Mouse (Mus musculus): ENCODE data around the gene Nin. TPM values are rescaled to one million over a fixed set of nuclear protein-coding genes. Genes with fewer than 3 reads are reported as not detected.

Nin gene
- total RNA-seq, 4 experiments from 2014 or later = 27.4 to 55.2 (median 38.7) TPM

DNA sequence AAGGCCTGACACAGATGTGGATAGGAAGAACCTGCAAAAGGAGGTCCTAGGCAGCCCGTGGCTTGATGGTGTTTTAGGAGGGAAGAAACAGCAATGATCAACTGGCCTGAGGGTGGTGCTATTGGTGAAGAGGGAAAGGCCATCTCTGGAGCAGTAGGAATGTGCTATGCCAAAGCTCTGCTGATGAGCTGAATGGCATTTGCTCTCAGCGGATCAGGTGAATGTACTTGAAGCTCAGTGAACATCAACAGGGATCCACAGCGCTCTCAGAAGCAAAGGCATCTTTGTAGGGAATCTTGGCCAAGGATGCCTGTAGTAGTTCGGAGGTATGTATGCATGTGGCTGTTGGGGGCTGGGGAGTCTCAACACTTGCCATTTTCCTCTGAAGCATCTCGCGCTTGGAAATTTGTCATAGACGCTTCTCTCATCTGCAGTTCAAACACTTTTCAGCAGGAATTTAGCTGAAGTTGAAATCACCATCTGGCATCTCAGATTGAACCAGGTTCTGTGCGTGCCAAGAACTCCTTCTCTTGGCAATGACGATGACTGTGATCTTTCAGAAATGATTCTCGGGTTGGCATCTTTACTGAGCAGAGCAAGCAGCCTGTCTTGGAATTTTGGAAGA is 5.3 kb upstream of the Nin start:
- DNase-seq = no peak

- DNase-seq = peak; percentile 50
Measured at GRCm38 (mm10) chr12:70117146-70117545, 3.6 kb upstream of the Nin start.

- DNase-seq = no peak
Measured at GRCm38 (mm10) chr12:70112090-70112383, 1.5 kb downstream of the Nin start.

- DNase-seq = peak; percentile 75
Measured at GRCm38 (mm10) chr12:70111367-70112089, 2.0 kb downstream of the Nin start.

DNA sequence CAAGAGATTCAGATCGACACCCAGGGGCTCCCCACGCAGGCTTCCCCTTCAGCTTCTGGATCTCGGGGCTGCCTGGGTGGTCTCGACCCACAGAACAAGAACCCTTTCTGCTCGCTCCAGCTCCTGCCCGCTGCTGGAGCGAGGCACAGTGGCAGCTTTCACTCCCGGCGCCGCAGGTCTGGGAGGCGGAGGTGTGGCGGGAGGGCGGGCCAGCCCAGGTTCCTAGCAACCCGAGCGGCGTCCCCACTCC is 2.5 kb downstream of the Nin start:
- DNase-seq = no peak

- no peak for DNase-seq
Measured at GRCm38 (mm10) chr12:70110375-70111116, 3.0 kb downstream of the Nin start.

GRCm38 (mm10) chr12:70109921-70110320 is 3.6 kb downstream of the Nin start:
- DNase-seq = no peak

- DNase-seq = no peak
Measured at GRCm38 (mm10) chr12:70108104-70108503, 5.4 kb downstream of the Nin start.

DNA sequence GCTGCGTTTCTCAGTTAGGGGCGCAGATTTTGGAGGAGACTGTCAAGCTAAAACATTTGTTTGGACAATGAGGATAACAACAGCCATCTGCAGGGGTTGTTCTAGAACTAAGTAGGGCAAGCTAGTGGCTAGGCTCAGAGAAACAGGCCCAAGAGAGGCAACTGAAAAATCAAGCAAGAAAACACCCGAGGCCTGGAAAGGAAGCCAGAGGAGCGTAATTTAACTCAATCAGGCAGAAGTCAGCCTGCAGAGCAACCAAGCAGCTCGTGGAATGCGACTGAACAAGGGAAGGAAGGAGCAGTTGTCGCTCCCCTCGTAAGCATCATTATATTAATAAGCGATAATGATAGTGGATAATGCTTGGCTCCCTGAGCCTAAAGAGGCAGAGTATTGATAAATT is 7.0 kb downstream of the Nin start:
- no peak for DNase-seq

DNA sequence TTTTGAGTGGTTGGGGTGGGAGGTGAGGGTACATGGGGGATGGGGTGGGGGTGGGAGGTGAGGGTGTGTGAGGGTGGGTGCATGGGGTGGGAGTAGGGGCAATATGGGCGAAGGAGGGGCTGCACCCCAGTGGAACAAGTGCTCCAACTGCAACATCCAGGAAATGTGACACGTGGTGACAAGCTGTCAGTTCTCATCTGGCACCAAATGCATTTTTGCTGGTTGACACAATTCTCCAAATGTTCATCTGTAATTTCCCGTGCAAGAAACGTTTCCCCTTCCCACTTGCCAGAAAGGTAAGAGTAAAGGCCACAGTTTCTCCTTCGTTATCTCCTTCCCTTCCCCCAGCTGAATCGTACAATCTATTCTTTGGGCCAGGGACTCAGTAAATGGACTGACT is 7.6 kb downstream of the Nin start:
- no peak for DNase-seq

- DNase-seq = no peak
Measured at GRCm38 (mm10) chr12:70104776-70105420, 8.6 kb downstream of the Nin start.

- no peak for DNase-seq
Measured at GRCm38 (mm10) chr12:70104199-70104598, 9.3 kb downstream of the Nin start.

DNA sequence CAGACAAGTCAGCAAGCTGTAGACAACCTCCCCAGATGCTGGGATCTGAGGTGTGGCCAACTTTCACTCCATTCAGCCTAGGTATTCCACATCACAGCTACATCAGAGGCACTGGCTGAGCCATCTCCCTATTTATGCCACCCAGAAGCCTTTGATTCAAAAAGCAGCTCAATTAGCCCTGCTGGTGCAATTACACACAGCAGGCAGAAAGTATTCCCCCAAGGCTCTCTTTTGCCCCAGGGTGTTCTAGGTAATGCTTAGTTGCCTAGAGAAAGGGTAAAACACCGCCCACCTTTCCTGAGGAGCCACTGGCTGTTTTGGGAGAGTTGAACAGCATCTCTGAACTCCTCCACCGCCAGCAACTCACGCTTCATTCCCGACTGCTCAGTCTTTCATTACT is 10.3 kb downstream of the Nin start:
- no peak for DNase-seq

DNA sequence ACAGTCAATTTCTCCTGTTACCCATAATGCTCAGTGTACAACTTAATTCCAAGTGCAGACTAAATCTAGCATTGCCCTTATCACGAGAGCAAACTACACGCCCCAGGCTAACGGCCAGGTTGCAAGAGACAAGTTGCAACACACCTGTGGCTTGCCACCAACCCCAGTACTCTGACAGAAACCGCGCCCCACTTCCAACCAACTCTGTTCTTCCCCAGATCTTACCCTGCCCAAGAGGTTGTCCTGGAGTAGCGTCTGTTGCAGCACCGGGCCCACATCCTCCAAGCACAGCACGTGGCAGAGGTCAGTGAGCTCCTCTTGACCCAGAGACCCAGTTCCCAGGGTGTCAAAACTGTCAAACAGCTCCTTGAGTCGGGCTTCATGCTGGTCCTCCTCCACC is 11.1 kb downstream of the Nin start:
- DNase-seq = no peak

- no peak for DNase-seq
Measured at GRCm38 (mm10) chr12:70101823-70102222, 11.7 kb downstream of the Nin start.

DNA sequence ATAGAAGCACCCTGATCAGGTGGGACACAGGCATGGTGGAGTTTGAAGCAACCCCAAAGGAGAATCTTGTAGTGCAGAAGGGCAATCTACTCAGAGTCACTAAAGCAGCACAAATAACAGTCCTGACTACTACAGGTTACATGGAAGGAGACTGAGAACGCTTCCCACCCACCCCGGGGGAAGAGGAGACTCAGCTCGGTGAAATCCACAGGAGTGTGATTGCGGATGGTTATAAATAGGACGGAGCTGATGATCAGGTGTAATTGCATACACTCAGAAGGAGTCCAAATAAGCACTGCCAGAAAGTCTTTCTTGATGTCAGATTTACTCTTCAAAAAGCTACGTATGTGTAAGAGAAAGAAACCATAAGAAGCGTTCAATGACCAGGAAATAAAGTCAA is 15.6 kb downstream of the Nin start:
- no peak for DNase-seq

DNA sequence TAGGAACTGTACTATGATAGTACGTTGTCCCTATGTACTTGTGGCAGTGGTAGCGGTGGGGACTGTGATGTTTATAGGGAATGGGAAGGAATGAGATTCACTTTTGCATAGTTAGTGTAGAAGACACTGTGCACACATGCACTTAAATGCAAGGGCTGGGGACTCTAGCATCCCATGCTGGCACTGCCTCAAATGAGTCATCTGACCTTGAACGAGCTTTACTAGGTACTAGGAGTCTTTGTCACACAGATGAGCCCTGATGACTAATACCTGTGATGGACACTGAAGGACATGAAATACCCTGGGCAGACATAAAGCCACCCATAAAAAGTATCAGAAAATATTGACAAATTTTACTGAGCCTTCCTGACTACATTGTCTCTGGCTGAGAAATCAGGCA is 16.2 kb downstream of the Nin start:
- peak; percentile 80 for DNase-seq

DNA sequence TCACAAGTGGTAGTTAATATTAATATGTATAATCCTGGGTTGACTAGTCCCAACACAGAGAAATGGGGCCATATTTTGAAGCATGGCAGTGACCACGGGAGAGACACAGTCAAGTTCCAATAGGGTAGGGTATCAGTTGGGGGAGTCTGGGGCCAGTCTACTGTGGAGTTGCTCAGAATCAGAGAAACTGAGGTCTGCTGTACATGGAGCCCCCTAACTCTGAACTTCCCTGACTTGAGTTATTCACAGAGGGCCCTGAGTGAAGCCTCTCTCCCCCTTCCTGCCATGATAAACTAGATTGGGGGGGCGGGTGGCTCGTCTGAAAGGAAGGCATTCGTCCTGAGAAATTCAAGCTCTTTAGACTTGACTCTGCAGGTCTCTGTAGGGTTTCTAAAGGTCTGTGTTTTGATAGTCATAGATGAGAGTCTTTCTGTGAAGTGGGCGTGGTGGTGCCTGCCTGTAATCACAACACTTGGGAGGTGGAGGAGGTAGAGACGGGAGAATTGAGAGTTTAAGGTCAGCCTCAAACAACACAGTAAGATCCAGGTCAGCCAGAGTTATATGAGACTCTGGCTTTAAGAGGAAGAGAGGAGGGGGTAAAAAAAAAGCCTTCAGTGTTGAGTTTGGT is 20.1 kb downstream of the Nin start:
- no peak for DNase-seq

DNA sequence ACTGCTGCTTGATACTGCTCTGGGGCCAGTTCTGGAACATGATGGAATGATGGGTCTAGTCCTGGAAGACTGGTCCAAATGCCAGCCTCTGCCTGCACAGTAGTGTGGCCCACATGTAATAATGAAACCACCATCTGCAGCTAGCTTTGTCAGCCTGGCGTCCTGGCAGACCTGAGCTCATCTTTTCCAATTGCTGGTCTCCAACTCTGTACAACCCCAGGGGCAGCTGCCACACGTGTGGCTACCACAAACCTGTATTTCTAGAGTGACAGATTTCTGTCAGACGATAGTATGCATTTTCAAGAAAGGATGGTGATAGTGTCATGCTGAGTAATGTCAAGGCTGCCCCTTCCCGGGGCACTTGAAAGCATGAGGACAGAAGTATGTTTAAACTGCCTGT is 25.2 kb downstream of the Nin start:
- no peak for DNase-seq

- no peak for DNase-seq
Measured at GRCm38 (mm10) chr12:70085351-70085750, 28.2 kb downstream of the Nin start.

- DNase-seq = no peak
Measured at GRCm38 (mm10) chr12:70084198-70084597, 29.3 kb downstream of the Nin start.

DNA sequence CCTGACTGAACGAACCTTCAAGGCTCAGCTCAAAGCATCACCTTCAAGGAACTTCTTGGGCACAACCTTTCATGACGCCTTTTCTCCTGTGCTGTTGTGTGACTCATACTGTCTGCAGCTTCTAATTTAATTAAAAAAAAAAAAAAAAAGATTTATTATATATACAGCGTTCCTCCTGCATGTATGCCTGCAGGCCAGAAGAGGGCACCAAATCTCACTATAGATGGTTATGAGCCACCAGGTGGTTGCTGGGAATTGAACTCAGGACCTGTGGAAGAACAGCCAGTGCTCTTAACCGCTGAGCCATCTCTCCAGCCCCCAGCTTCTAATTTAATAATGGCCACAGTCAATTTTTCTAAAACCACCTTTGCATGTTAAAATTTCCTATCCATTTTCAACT is 29.8 kb downstream of the Nin start:
- DNase-seq = no peak

- no peak for DNase-seq
Measured at GRCm38 (mm10) chr12:70082935-70083532, 30.5 kb downstream of the Nin start.

Data from adrenal gland, adult 8-10 months (tissue).